Mouse (Mus musculus) stomach, postnatal 0 days (tissue): ENCODE results near the gene Ttc30b. TPM values are rescaled to one million over a fixed set of nuclear protein-coding genes. Genes with fewer than 3 reads are reported as not detected.
"Not testable (repeated sequence)": the region's sequence is repeated elsewhere in the genome, so short reads cannot be mapped to it uniquely, and the experiment has no call there.

Experiments
- ATAC-seq: fragments of 200-750 bp; cut with Nextera tagmentation; 2 replicates; pipeline ENCODE4 v1.8.0; 2017; ENCODE audit not compliant: low FRiP score, low TSS enrichment
- DNase-seq: peaks from one replicate; pipeline ENCODE4 v3.0.0-alpha.2; 2016; ENCODE audit warnings: low spot score
- H3K27ac ChIP-seq: fragments of 300-500 bp; sonication (generic); replicated peaks from 2 replicates; pipeline ENCODE4 v1.5.1; 2014; ENCODE audit warnings: mild to moderate bottlenecking, control low read depth
- H3K27me3 ChIP-seq: fragments of 300-500 bp; sonication (generic); 2 replicates; pipeline ENCODE4 v1.6.1; 2014; ENCODE audit warnings: low read length; ENCODE audit not compliant: control insufficient read depth, insufficient read depth
- H3K36me3 ChIP-seq: fragments of 300-500 bp; sonication (generic); 2 replicates; pipeline ENCODE4 v1.6.1; 2014; ENCODE audit warnings: low read length, mixed read lengths; ENCODE audit not compliant: control insufficient read depth, insufficient read depth
- H3K4me1 ChIP-seq: fragments of 300-500 bp; sonication (generic); replicated peaks from 2 replicates; pipeline ENCODE4 v1.6.1; 2014; ENCODE audit warnings: antibody characterized with exemption; ENCODE audit not compliant: control insufficient read depth, insufficient read depth
- H3K4me2 ChIP-seq: fragments of 300-500 bp; sonication (generic); replicated peaks from 2 replicates; pipeline ENCODE4 v1.6.1; 2014; ENCODE audit warnings: low read depth, mild to moderate bottlenecking, control low read depth, moderate library complexity
- H3K4me3 ChIP-seq: fragments of 300-500 bp; sonication (generic); 2 replicates; pipeline ENCODE4 v1.5.1; 2014; ENCODE audit warnings: low read depth, low read length, control low read depth
- H3K9ac ChIP-seq: fragments of 300-500 bp; sonication (generic); 2 replicates; pipeline ENCODE4 v1.6.1; 2014; ENCODE audit warnings: mild to moderate bottlenecking, low read length, control low read depth, mixed read lengths
- H3K9me3 ChIP-seq: fragments of 300-500 bp; sonication (generic); 2 replicates; pipeline ENCODE4 v1.6.1; 2016; ENCODE audit warnings: low read length; ENCODE audit not compliant: control insufficient read depth
- CTCF ChIP-seq: IDR thresholded peaks from 2 replicates; pipeline ENCODE4 v1.5.1; 2016; ENCODE audit warnings: antibody characterized with exemption, low read depth, mild to moderate bottlenecking, moderate library complexity
- EP300 ChIP-seq: optimal IDR thresholded peaks from 2 replicates; pipeline ENCODE3; 2016; ENCODE audit warnings: antibody characterized with exemption
- WGBS: fragments of 180-500 bp; shearing (Covaris S2); extraction: QIAGEN DNeasy Blood & Tissue Kit; methylation state at CpG from one replicate; pipeline ENCODE4 v1.1.7; 2014; 5-methylcytosine and 5-hydroxymethylcytosine counted together
- polyA plus RNA-seq: library from polyadenylated mRNA; unstranded; fragments of >200 nt; fragmentation: Nextera tagmentation; extraction: Ambion mirVana; gene quantifications from 2 replicates; pipeline ENCODE4 v1.2.1, GENCODE M21; 2015

Ttc30b gene
- polyA plus RNA-seq, 1 experiment from 2014 or later, result 10.6 TPM

DNA sequence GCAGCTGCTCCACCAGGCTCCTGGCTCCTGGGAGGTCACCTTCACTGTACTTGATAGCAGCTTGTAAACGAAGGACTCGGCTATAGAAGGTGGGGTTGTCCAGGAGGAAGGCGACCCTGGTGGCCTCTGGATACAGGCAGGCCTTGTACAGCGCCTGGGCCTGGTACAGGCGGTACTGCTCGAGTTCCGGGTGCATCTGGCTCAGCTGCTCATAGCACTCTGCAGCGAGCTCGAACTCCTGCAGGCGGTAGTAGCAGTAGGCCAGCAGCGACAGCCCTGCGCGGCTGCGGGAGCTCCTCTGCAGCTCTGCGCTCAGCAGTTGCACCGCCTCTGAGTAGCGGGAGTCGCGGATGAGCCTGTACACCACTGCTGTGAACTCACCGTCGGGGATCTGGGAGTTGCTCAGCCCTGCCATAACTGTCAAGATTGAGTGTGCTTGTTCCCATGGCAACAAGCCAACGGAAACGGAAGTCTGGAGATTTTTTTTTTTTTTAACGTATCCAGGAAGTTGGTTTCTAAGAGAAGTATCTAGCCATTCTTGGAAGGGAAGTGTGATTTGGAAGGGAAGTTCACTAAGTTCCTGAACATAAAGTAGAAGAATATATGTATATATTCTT lies 39.5 kb upstream of the Ttc30b start, which contains the start of gene Ttc30a2:
Gene Ttc30a2 (minus strand): TSS at position 419 of the 617 bp plus-strand sequence.
- WGBS, result 34% methylated on average over 19 of the region's 24 CpGs
- not testable (repeated sequence) for H3K4me3 ChIP-seq, H3K36me3 ChIP-seq, DNase-seq, H3K27ac ChIP-seq, H3K4me2 ChIP-seq, H3K4me1 ChIP-seq, H3K9ac ChIP-seq, H3K9me3 ChIP-seq, H3K27me3 ChIP-seq
- peak; percentile 50 for ATAC-seq

DNA sequence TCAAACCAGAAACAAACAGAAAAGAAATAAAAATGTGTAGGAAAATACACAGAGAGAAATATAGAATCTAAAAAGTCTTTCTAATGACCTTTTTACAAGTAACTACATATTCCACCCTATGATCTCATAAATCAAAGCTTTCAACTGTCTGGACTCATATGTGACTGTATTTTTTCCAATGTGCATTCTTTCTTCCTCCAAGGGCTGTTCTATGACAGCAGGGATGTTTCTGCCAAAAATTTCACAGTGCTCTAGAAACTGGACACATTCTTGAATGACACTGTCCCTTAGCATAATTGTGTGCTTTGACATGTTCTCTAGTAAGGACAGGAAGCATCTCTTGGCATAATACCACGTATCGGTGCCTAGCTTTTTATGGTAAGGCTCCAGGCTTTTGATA lies 37.7 kb upstream of the Ttc30b start:
- not testable (repeated sequence) for H3K4me1 ChIP-seq, DNase-seq, H3K4me3 ChIP-seq, H3K9ac ChIP-seq, H3K4me2 ChIP-seq, H3K36me3 ChIP-seq, H3K9me3 ChIP-seq, H3K27ac ChIP-seq, H3K27me3 ChIP-seq, ATAC-seq
- WGBS, result 72% methylated on average over 2 of the region's 2 CpGs

DNA sequence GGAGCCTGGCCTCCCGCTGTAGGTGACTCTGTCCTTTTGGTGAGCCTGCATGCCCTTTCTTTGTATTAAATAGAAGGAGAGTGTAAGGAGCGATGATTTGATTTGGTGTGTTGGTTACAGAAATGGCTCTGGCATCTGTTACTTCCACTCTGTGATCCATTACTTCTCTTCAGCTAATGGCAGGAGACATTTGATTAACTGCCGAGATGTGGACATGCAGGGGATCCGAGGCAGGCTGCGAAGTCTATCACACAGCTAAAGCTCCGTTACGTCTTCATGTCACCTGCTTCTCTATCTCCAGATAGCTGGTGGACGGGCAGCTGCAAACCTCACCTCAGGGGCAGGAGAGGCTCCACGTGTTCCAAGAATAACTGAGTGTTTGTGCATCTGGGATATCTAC lies 35.7 kb upstream of the Ttc30b start:
- no peak for ATAC-seq

DNA sequence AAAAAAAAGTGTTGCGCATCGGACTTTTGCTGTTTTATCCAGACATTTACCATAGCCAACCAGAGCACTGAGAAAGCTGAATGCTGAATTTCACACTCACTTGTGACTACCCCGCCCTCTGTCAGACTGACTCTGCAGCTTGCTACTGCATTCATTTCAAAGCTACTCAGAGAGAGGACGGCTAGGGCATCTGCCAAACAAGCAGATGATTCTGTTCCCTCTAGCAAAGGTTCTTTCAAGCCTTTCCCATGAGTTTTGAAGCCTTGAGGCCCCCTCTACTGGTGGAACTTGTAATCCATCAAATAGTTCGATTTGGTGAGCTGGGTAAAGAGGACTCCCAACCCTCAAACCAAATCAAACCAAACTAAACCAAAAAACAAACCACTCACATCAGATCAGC lies 26.6 kb upstream of the Ttc30b start:
- peak overlapping the region; percentile 55 for H3K4me2 ChIP-seq
- no peaks in the 10 kb centered on the region for H3K27me3 ChIP-seq
- no peak overlapping the region for H3K4me3 ChIP-seq
- 12% methylated on average over 5 of the region's 5 CpGs for WGBS
- no peaks in the 10 kb centered on the region for H3K9me3 ChIP-seq
- no peak overlapping the region for H3K27ac ChIP-seq
- peak; percentile 48; the same call in 1 of the 2 replicates for ATAC-seq
- peak overlapping the region; percentile 35; the same call in 1 of the 2 replicates for H3K9ac ChIP-seq
- H3K36me3 ChIP-seq, result no peaks in the 10 kb centered on the region
- H3K4me1 ChIP-seq, result peaks cover 7% of the 10 kb centered on the region
- TF ChIP-seq EP300, result no peak
- peak; percentile 84 for TF ChIP-seq CTCF
- peak; percentile 55 for DNase-seq

More for the DNA sequence above, 35.7 kb upstream of the Ttc30b start:
- TF ChIP-seq CTCF (no peak), EP300 (no peak)
- Histone ChIP-seq H3K27ac (no peak overlapping the region), H3K9ac (no peak overlapping the region), H3K27me3 (no peaks in the 10 kb centered on the region), H3K4me1 (no peaks in the 10 kb centered on the region), H3K4me2 (no peak overlapping the region), H3K9me3 (no peaks in the 10 kb centered on the region), H3K36me3 (no peaks in the 10 kb centered on the region), H3K4me3 (no peak overlapping the region)
- no peak for DNase-seq
- WGBS, result 65% methylated on average over 9 of the region's 9 CpGs

DNA sequence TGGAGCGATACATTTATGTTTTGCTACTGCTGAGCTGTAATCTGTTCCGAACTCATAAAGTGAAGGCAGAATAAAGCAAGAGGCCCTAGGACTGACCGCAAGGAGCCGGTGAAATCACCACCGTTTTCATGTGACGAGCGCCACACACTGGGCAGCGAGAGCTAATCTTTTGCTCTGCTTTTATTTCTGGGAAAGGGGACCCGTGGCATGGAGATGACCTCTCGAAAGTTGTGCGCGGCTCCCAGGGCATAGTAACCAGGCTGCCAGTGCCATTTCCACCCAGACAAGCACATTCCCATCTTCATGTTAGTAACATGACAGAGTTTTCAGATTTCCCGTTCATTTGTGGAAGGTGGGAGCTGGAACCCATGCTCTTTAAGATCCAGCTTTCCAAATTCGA lies 26.1 kb upstream of the Ttc30b start:
- DNase-seq (peak; percentile 83), ATAC-seq (peak; percentile 78)
- Histone ChIP-seq H3K9me3 (no peaks in the 10 kb centered on the region), H3K4me2 (peak overlapping the region; percentile 55), H3K4me3 (peak overlapping the region; percentile 11; the same call in 1 of the 2 replicates), H3K4me1 (peaks cover 10% of the 10 kb centered on the region), H3K9ac (peak overlapping the region; percentile 35; the same call in 1 of the 2 replicates), H3K27me3 (no peaks in the 10 kb centered on the region), H3K27ac (no peak overlapping the region), H3K36me3 (no peaks in the 10 kb centered on the region)
- TF ChIP-seq CTCF (peak; percentile 79), EP300 (no peak)
- WGBS, result 13% methylated on average over 14 of the region's 14 CpGs

DNA sequence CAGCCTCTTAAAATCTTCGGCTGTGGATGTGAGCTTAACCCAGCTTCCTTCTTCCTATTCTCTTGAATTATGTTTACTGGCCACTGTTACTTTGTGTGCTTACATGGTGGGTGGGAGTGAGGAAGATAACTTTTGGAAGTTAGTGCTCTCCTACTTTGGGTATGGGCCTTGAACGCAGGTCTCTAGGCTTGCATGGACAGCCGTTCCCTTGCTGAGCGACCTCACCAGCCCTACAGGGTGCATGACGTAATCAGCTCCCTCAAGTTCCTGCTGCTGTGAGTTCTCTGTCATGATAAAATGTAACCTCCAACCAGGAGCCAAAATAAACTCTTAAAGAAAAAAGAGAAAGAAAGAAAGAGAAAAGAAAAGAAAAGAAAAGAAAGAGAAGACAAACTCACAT lies 25.7 kb upstream of the Ttc30b start:
- H3K4me2 ChIP-seq, result peak overlapping the region; percentile 55
- WGBS, result 55% methylated on average over 5 of the region's 5 CpGs
- no peak for DNase-seq
- TF ChIP-seq CTCF (no peak), EP300 (no peak)
- 0 out of 2 replicates have a peak overlapping the region, but pooled peaks have one; percentile 11 for H3K4me3 ChIP-seq
- H3K36me3 ChIP-seq, result no peaks in the 10 kb centered on the region
- H3K27ac ChIP-seq, result 0 out of 2 replicates have a peak overlapping the region, but pooled peaks have one; percentile 8
- no peak overlapping the region for H3K9ac ChIP-seq
- H3K27me3 ChIP-seq, result no peaks in the 10 kb centered on the region
- H3K4me1 ChIP-seq, result peaks cover 10% of the 10 kb centered on the region
- H3K9me3 ChIP-seq, result no peaks in the 10 kb centered on the region
- ATAC-seq, result 0 out of 2 replicates have a peak, but pooled peaks have one; percentile 47
